Mouse (Mus musculus) stomach, postnatal 0 days (tissue): Measurements from ENCODE around the gene Mettl25. TPM values are rescaled to one million over a fixed set of nuclear protein-coding genes. Genes with fewer than 3 reads are reported as not detected.

ENCODE experiments used
- ATAC-seq: fragments of 200-750 bp; cut with Nextera tagmentation; 2 replicates; pipeline ENCODE4 v1.8.0; 2017; ENCODE audit not compliant: low FRiP score, low TSS enrichment
- DNase-seq: peaks from one replicate; pipeline ENCODE4 v3.0.0-alpha.2; 2016; ENCODE audit warnings: low spot score
- H3K27ac ChIP-seq: fragments of 300-500 bp; sonication (generic); replicated peaks from 2 replicates; pipeline ENCODE4 v1.5.1; 2014; ENCODE audit warnings: mild to moderate bottlenecking, control low read depth
- H3K27me3 ChIP-seq: fragments of 300-500 bp; sonication (generic); 2 replicates; pipeline ENCODE4 v1.6.1; 2014; ENCODE audit warnings: low read length; ENCODE audit not compliant: control insufficient read depth, insufficient read depth
- H3K36me3 ChIP-seq: fragments of 300-500 bp; sonication (generic); 2 replicates; pipeline ENCODE4 v1.6.1; 2014; ENCODE audit warnings: low read length, mixed read lengths; ENCODE audit not compliant: control insufficient read depth, insufficient read depth
- H3K4me1 ChIP-seq: fragments of 300-500 bp; sonication (generic); replicated peaks from 2 replicates; pipeline ENCODE4 v1.6.1; 2014; ENCODE audit warnings: antibody characterized with exemption; ENCODE audit not compliant: control insufficient read depth, insufficient read depth
- H3K4me2 ChIP-seq: fragments of 300-500 bp; sonication (generic); replicated peaks from 2 replicates; pipeline ENCODE4 v1.6.1; 2014; ENCODE audit warnings: low read depth, mild to moderate bottlenecking, control low read depth, moderate library complexity
- H3K4me3 ChIP-seq: fragments of 300-500 bp; sonication (generic); 2 replicates; pipeline ENCODE4 v1.5.1; 2014; ENCODE audit warnings: low read depth, low read length, control low read depth
- H3K9ac ChIP-seq: fragments of 300-500 bp; sonication (generic); 2 replicates; pipeline ENCODE4 v1.6.1; 2014; ENCODE audit warnings: mild to moderate bottlenecking, low read length, control low read depth, mixed read lengths
- H3K9me3 ChIP-seq: fragments of 300-500 bp; sonication (generic); 2 replicates; pipeline ENCODE4 v1.6.1; 2016; ENCODE audit warnings: low read length; ENCODE audit not compliant: control insufficient read depth
- CTCF ChIP-seq: IDR thresholded peaks from 2 replicates; pipeline ENCODE4 v1.5.1; 2016; ENCODE audit warnings: antibody characterized with exemption, low read depth, mild to moderate bottlenecking, moderate library complexity
- EP300 ChIP-seq: optimal IDR thresholded peaks from 2 replicates; pipeline ENCODE3; 2016; ENCODE audit warnings: antibody characterized with exemption
- WGBS: fragments of 180-500 bp; shearing (Covaris S2); extraction: QIAGEN DNeasy Blood & Tissue Kit; methylation state at CpG from one replicate; pipeline ENCODE4 v1.1.7; 2014; 5-methylcytosine and 5-hydroxymethylcytosine counted together
- polyA plus RNA-seq: library from polyadenylated mRNA; unstranded; fragments of >200 nt; fragmentation: Nextera tagmentation; extraction: Ambion mirVana; gene quantifications from 2 replicates; pipeline ENCODE4 v1.2.1, GENCODE M21; 2015

Gene Mettl25
- polyA plus RNA-seq, 1 experiment from 2014 or later: 7.1 TPM

DNA sequence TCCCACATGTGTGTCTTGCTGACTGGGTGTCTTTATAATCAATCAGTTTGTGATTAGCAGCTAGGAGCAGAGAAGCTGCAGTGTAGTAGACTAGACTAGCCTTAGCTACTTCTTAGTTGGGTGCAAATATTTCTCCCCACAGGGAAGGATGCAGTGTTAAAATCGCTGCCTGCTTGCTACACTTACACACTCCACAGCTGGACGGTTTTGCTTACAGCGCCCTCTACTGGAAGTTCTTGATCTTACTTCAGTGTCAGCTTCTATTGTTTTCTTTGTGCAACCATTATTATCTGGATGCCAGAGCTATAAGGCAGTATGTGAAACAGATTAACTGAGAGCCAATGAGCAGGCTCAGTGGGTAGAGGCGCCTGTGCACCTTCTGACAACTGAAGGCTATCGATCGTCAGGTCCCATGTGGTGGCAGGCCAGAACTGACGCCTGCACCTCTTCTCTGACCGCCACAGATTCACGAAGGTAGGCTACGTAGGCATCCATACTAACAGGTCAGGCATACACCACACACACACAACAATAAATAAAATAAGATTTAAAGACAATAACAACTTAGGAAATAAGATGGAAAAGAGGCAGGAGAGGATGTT lies 6.5 kb downstream of the Mettl25 start:
- H3K36me3 ChIP-seq: no peaks in the 10 kb centered on the region; the same call in 1 of the 2 replicates
- peak; percentile 56; the same call in 1 of the 2 replicates for ATAC-seq
- H3K27ac ChIP-seq: no peak overlapping the region
- no peak overlapping the region for H3K9ac ChIP-seq
- no peaks in the 10 kb centered on the region for H3K9me3 ChIP-seq
- H3K4me3 ChIP-seq: no peak overlapping the region
- no peaks in the 10 kb centered on the region for H3K27me3 ChIP-seq
- H3K4me1 ChIP-seq: no peaks in the 10 kb centered on the region
- no peak overlapping the region for H3K4me2 ChIP-seq
- WGBS: 65% methylated on average over 10 of the region's 10 CpGs
- DNase-seq: no peak
- TF ChIP-seq CTCF (peak; percentile 71), EP300 (no peak)

DNA sequence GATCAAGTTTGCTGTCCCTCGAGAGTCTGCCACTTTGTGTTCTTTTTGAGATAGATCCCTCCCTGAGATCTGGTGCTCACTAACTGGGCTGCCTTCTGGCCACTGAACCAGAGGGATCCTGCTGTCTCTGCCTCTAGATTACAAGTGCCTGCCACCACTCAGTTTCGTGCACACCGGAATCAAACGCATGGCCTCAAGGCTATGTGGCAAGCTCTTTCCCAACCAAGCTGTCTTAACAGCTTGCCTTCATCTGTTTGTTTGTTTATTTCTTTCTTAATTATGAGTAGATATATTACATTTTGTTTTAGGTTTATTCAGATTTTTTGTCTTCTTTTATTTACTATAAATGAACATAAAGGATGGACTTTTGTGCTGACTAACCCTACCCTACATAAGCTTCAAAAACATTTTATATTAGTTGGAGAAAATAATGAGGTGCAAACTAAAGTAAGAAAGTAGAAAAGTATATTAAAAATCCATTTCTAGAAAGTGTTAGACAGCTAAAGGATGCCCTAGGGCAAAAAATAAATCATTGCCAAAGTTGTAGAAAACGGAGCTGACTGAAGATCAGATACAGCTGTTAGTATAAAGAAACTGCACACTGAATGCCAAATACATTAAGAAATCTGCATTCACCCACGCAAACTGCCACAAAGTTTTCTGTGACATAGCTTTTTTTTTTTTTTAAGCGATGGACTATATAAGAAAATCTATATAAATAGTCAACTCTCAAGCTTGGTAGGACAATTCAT lies 34.7 kb downstream of the Mettl25 start:
- Histone ChIP-seq H3K9ac (no peak overlapping the region), H3K27ac (no peak overlapping the region), H3K27me3 (no peaks in the 10 kb centered on the region), H3K4me2 (no peak overlapping the region), H3K4me1 (no peaks in the 10 kb centered on the region), H3K4me3 (no peak overlapping the region), H3K36me3 (no peaks in the 10 kb centered on the region), H3K9me3 (no peaks in the 10 kb centered on the region)
- DNase-seq (no peak), ATAC-seq (no peak)
- TF ChIP-seq CTCF (no peak), EP300 (no peak)
- WGBS: 68% methylated on average over 7 of the region's 7 CpGs

DNA sequence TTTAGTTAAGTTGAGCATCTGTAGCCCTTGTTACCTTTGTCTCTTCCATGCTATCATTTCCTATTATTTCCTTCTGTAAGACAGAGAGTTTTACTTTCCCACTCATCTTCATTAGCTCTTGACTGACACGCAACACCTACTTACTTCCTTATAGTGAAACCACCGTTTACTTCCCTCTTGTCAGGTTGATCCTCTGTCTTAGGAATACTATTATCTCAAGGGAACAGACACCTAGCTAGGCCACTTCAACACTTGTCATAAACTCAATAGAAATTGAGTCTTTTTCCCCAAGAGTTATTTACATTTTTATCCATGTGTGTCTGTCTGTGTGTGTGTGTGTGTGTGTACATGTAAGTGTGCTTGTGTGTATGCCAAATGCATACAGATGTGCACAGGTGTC lies 37.7 kb downstream of the Mettl25 start:
- Histone ChIP-seq H3K27me3 (no peaks in the 10 kb centered on the region), H3K4me3 (no peak overlapping the region), H3K4me2 (no peak overlapping the region), H3K4me1 (no peaks in the 10 kb centered on the region), H3K9ac (no peak overlapping the region), H3K36me3 (no peaks in the 10 kb centered on the region), H3K27ac (no peak overlapping the region), H3K9me3 (no peaks in the 10 kb centered on the region)
- ATAC-seq (no peak), DNase-seq (no peak)
- WGBS: 81% methylated on average over 2 of the region's 2 CpGs
- TF ChIP-seq EP300: no peak
- TF ChIP-seq CTCF: no peak

DNA sequence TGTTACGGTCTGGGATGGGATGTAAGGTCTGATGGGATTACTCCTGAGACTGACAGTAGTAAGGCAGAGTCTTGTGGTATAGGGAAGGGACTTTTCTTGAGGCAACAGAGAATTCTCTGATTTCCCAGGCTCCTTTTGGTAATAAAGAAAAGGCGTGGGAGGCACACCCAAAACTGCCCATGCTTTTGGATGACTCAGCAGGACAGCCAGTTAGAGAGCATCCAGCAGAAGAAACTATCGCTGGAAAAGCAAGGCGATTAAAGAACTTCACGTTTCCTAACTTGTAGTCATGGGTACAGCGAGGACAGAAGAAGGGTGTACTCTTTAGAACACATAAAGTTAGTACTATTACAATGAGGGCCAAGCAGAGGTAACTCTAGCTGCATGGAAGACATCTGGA lies 39.0 kb downstream of the Mettl25 start:
- H3K4me1 ChIP-seq: no peaks in the 10 kb centered on the region

DNA sequence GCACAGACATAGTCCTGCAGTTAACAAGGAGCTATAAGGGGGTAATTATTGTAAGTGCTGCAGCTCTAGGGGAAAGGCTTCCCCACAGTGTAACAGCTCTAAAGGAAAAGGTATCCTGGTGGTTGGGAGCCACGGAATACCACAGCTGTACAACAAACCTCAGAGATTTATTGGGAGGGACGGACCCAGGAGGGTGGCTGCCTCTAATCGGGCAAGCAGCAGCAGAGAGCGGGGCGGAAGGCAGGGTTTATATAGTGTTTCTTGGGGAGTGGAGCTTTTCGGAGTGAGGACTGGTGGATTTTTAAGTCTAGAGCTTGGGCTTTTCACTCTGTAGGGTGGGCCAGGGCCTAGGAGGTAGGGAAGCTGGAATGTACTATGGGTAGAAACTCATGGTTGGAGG lies 40.0 kb downstream of the Mettl25 start:
- TF ChIP-seq EP300 (no peak), CTCF (no peak)
- Histone ChIP-seq H3K36me3 (no peaks in the 10 kb centered on the region), H3K9me3 (no peaks in the 10 kb centered on the region), H3K4me3 (no peak overlapping the region), H3K4me1 (no peaks in the 10 kb centered on the region), H3K27me3 (no peaks in the 10 kb centered on the region), H3K27ac (no peak overlapping the region), H3K9ac (no peak overlapping the region), H3K4me2 (no peak overlapping the region)
- 80% methylated on average over 6 of the region's 6 CpGs for WGBS
- no peak for DNase-seq
- no peak for ATAC-seq

More for the DNA sequence above, 39.0 kb downstream of the Mettl25 start:
- H3K4me2 ChIP-seq: no peak overlapping the region
- H3K27me3 ChIP-seq: no peaks in the 10 kb centered on the region
- no peak overlapping the region for H3K27ac ChIP-seq
- no peaks in the 10 kb centered on the region for H3K36me3 ChIP-seq
- no peak for DNase-seq
- 90% methylated on average over 6 of the region's 6 CpGs for WGBS
- ATAC-seq: no peak
- no peak for TF ChIP-seq EP300
- no peak for TF ChIP-seq CTCF
- H3K4me3 ChIP-seq: no peak overlapping the region
- no peak overlapping the region for H3K9ac ChIP-seq
- no peaks in the 10 kb centered on the region for H3K9me3 ChIP-seq

DNA sequence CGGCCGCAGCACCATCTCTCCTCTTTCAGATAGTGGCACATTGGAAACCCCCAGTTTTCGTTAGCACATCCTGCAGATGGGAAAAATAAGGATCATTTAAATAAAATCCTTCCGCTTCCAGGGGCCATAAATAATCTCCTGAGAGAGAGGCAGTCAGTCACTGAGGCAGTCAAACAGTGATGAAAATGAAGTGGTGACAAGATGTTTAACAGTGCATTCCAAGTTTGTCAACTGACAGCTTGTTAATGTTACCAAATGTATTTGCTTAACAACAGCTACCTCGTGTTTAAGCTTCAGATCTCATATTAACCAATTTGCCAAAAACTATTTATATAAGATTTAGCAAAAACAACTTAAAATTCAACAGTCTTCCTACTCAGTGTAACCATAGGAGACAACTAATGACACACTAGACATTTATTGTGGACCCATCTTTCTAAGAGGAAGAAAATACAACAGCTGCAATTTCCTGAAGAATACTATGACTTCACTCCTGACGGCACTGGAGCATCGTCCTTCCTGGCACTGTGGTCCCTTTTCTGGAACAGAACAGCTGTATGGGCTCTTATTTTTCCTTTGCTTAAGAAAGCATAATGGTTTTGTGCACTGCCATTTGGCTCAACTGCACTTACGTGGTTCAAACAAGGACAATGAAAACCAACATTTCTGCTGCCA lies 43.8 kb downstream of the Mettl25 start:
- Histone ChIP-seq H3K36me3 (no peaks in the 10 kb centered on the region), H3K4me3 (no peak overlapping the region), H3K4me1 (no peaks in the 10 kb centered on the region), H3K9ac (no peak overlapping the region), H3K4me2 (no peak overlapping the region), H3K27me3 (no peaks in the 10 kb centered on the region), H3K9me3 (no peaks in the 10 kb centered on the region), H3K27ac (no peak overlapping the region)
- 59% methylated on average over 8 of the region's 8 CpGs for WGBS
- no peak for TF ChIP-seq CTCF
- TF ChIP-seq EP300: no peak
- ATAC-seq: peak; percentile 26; the same call in 1 of the 2 replicates
- no peak for DNase-seq
